Mouse (Mus musculus): ENCODE measurements around the gene Dbi.

DNA sequence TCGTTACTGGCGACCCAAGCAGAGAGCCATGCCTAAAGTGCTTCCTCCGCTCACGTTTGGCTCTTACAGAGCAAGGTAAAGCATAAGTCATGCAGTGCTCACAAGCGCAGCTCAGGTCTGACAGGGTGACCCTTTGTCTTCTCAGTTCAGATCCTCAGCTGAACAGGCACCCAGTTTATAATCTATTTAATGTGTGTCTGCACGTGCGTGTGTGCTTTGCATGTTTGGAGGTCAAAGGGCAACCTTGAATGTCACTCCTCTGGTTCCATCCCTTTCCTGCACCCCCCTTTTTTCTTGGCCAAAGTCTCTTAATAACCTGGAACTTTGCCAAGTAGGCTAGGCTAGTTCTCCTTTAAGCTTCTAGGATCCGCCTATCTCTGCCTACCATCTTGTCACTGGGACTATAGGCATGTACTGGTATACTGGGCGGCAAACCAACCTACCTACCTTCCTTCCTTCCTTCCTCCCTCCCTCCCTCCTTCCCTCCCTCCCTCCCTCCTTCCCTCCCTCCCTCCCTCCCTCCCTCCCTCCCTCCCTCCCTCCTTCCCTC, 19.3 kb upstream of the Dbi start:
- TF ChIP-seq POLR2AphosphoS2 (IDR thresholded peaks at IDR 0.05; ENCODE audit: low read length) = no peak
- no peak for TF ChIP-seq BHLHE40 (IDR thresholded peaks at IDR 0.05; ENCODE audit: borderline replicate concordance, low read depth, low read length)
- TF ChIP-seq POLR2A (IDR thresholded peaks at IDR 0.05; ENCODE audit: control insufficient read depth in 1 of 2, insufficient read depth in 1 of 2, low read depth in 1 of 2, low read length in 2 of 2, poor library complexity in 1 of 2) = no peak
- no peak for TF ChIP-seq GABPA (IDR thresholded peaks at IDR 0.05; ENCODE audit: low read depth, low read length)
- no peak for TF ChIP-seq SIN3A (IDR thresholded peaks at IDR 0.05; ENCODE audit: low read length)
- no peak for TF ChIP-seq ETS1 (IDR thresholded peaks at IDR 0.05; ENCODE audit: low read depth, low read length)
- no peak for TF ChIP-seq POLR2AphosphoS5 (IDR thresholded peaks at IDR 0.05; ENCODE audit: borderline replicate concordance, low read depth, low read length)
- TF ChIP-seq GATA1 (IDR thresholded peaks at IDR 0.05; ENCODE audit: low read depth, low read length) = no peak
- no peak for TF ChIP-seq RAD21 (IDR thresholded peaks at IDR 0.05; ENCODE audit: low read depth, low read length)
- TF ChIP-seq MYC (IDR thresholded peaks at IDR 0.05; ENCODE audit: low read depth, low read length) = no peak
- TF ChIP-seq ZC3H11A (IDR thresholded peaks at IDR 0.05; ENCODE audit: low read depth, low read length) = no peak
- TF ChIP-seq CHD1 (IDR thresholded peaks at IDR 0.05; ENCODE audit: low read depth, low read length) = no peak
- no peak for TF ChIP-seq CTCF (IDR thresholded peaks at IDR 0.05 in 2 of 3, conservative IDR thresholded peaks at IDR 0.05 in 1 of 3; ENCODE audit: control insufficient read depth in 1 of 3, insufficient read depth in 1 of 3, low read depth in 2 of 3, low read length in 3 of 3, poor library complexity in 1 of 3, severe bottlenecking in 1 of 3)
